Mouse (Mus musculus) small intestine, adult 2 months (tissue): ENCODE data around the gene Ktn1.

Source experiments
- CTCF ChIP-seq: fragments of 200-500 bp; IDR thresholded peaks from 2 replicates; pipeline ENCODE4 v1.5.1; 2012; ENCODE audit warnings: low read depth, mild to moderate bottlenecking, control low read depth, inconsistent platforms, low read length, moderate library complexity, mixed read lengths; ENCODE audit not compliant: insufficient replicate concordance, insufficient read length; ENCODE audit errors: extremely low read depth
- POLR2A ChIP-seq: fragments of 200-500 bp; IDR thresholded peaks from 2 replicates; pipeline ENCODE4 v1.6.1; 2012; ENCODE audit warnings: low read depth, mild to moderate bottlenecking, control low read depth, inconsistent platforms, low read length, moderate library complexity

GRCm38 (mm10) chr14:47775543-47775942, 127.3 kb downstream of the Ktn1 start:
- TF ChIP-seq CTCF (no peak), POLR2A (no peak)
